ENCODE assay signal across 22 mouse cellular contexts in the genomic region with DNA sequence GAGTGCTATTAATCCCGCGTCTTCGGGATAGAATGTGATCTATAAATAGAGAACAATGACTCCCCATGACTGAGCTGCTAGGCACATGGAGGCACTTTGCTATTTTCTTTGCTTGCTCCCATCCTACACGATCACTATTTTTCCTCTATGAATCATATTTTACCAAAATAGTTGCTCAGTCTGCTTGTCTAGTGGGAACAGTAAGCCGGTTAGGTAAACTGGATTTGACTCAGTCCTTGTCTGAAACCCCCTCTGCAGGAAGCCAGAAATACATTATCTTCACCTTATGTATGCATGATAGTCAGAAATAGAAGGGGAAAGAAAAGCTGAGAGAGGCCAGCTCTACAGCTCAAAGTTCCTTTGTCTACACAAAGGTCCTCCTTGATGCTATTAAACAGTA. TPM values are rescaled to one million over a fixed set of nuclear protein-coding genes. Genes with fewer than 3 reads are reported as not detected.
"Had no signal": no experiment of that assay in that cellular context is flagged by ENCODE, and none has a peak within 500 bp of the region (broad histone marks: within the 10 kb centered on the region; RNA-seq: fewer than 3 reads in every experiment).

No protein-coding gene starts in this region.

- H3K27ac ChIP-seq: kidney, postnatal 0 days; limb, embryonic 10.5 days; limb, embryonic 13.5 days; liver, embryonic 12.5 days; liver, embryonic 15.5 days; lung, embryonic 15.5 days; stomach, embryonic 15.5 days had no signal

- ATAC-seq: intestine, postnatal 0 days; liver, embryonic 12.5 days had no signal

- DNase-seq: kidney, adult 2 months; kidney, postnatal 25 days; layer of hippocampus, postnatal 36 days; liver; lung, adult 18-20 months; lung, postnatal 10 days; lung, postnatal 36 days; midbrain, embryonic 14.5 days; right cerebral cortex, postnatal 25 days; spleen, adult 18-20 months; thymus, adult 18-20 months; thymus, postnatal 36 days had no signal

- H3K4me3 ChIP-seq: limb, embryonic 10.5 days; limb, embryonic 13.5 days; liver, embryonic 12.5 days; liver, embryonic 15.5 days; lung, embryonic 15.5 days; stomach, embryonic 15.5 days had no signal

RNA-seq across cellular contexts. Expression of a gene that starts 31.3 kb away (rescaled TPM):
- total RNA-seq: megakaryocyte progenitor cell, adult 5-6 weeks; megakaryocyte-erythroid progenitor cell, adult 5-6 weeks had no signal
